Mouse (Mus musculus): ENCODE measurements around the gene Zswim1.

DNA sequence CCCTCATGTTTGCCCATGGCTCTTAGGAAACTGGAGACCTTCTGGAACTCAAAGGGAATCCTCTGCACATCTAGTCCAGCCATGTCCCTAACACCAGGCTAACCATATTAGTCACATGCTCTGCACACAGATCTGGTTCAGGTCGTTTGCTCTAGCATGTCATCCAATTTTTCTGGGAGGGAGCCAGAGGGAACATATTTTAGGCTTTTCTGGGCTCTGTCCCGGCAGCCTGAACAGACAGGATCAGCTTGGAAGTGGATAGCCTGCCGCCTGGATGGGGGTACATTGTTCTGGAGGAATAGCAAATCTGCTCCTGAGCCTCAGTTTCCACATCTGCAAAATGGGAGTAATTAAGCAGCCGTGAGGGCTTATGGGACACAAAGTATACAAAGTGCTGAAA lies 38.6 kb downstream of the Zswim1 start:
- TF ChIP-seq CTCF (IDR thresholded peaks at IDR 0.05; ENCODE audit: low read depth) (no peak), EP300 (IDR thresholded peaks at IDR 0.05; ENCODE audit: low read depth) (no peak)
